Mouse (Mus musculus) spleen, adult 12 weeks (tissue): Measurements from ENCODE around the gene Slc30a10.

Experiments used
- DNase-seq: peaks from one replicate; pipeline ENCODE4 v3.0.0; 2022; ENCODE audit warnings: low spot score

Slc30a10 gene

GRCm38 (mm10) chr1:185517566-185517965 is 62.9 kb downstream of the Slc30a10 start:
- DNase-seq, result no peak
